Mouse (Mus musculus) embryonic fibroblast, embryonic 13.5 days (primary cell): ENCODE data around the gene 1700016C15Rik. TPM values are rescaled to one million over a fixed set of nuclear protein-coding genes. Genes with fewer than 3 reads are reported as not detected.

Source experiments
- H3K27ac ChIP-seq: 2 replicates; pipeline ENCODE4 v1.5.1; 2012; ENCODE audit warnings: low read length, control low read depth, inconsistent platforms; ENCODE audit not compliant: insufficient read depth
- H3K4me1 ChIP-seq: 2 replicates; pipeline ENCODE4 v1.6.1; 2011; ENCODE audit warnings: low read length; ENCODE audit not compliant: control insufficient read depth, insufficient read depth
- H3K4me3 ChIP-seq: 2 replicates; pipeline ENCODE4 v1.5.1; 2011; ENCODE audit warnings: mild to moderate bottlenecking, control low read depth, low read length; ENCODE audit not compliant: insufficient read depth
- CTCF ChIP-seq: IDR thresholded peaks from 2 replicates; pipeline ENCODE4 v1.5.1; 2011; ENCODE audit warnings: mild to moderate bottlenecking, control low read depth, low read length, moderate library complexity, borderline replicate concordance; ENCODE audit not compliant: insufficient read depth
- POLR2A ChIP-seq: IDR thresholded peaks from 2 replicates; pipeline ENCODE4 v1.6.1; 2011; ENCODE audit warnings: low read depth, mild to moderate bottlenecking, control low read depth, low read length, moderate library complexity
- polyA plus RNA-seq: library from polyadenylated mRNA; stranded (reverse); fragments of >200 nt; gene quantifications from 2 replicates; pipeline ENCODE4 v1.2.4, GENCODE M21; 2011; ENCODE audit warnings: low read depth; ENCODE audit not compliant: missing spikeins, insufficient read length

Gene 1700016C15Rik
- polyA plus RNA-seq, 1 experiment, result not detected

DNA sequence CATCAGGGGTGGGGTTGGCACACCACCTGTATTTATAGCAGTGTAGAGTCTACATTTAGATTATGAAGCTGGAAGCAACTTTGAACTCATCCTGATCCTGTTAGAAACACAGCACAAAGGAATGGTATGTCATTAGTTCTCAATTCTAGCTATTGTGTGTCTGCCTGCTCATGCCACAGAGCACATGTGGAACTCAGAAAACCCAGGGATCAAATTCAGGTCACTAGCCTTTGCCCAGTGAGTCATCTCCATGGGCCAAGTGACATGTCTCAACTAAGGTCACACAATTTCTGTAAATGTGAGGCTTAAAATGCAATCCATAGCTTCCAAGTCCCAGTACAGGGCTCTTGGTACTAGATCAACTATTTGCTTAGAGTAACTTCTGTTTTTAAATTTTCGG is 12.5 kb downstream of the 1700016C15Rik start:
- no peak overlapping the region for H3K4me3 ChIP-seq

DNA sequence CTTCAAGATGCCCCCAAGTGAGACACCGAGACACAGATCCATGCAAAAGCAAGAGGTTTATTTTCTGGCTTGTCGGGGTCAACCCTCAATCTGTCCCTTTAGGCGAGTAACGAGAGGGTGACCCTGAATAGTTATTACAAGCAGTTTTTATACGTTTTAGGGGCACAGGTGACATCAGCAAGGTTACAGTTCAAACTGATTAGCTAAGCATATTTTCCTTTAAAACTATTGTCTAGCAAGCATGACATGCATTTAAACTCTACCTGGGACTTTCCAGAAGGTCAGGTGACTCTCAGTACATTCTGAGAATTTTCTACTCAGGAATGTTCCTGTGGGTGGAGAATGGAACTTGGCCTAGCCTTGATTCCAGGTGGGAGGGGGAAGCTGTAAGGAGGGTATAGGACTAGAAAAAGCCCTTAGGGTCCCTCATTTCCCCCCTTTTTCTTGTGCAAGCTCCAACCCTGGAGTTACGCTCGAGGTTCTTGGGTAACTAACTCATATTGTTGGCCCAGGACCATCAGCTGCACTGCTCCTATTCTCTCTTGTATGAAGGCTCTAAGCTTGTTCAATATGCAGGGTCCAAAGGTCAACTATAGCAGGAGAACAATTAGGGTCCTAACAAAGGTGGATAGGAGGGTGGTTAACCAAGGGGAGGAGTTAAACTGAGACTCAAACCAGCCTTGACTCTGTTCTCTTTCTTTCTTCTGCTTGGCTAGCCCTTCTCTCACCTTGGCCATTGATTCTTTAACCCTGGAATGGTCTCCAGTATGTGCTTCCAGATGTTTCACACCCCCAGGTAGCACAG is 15.1 kb downstream of the 1700016C15Rik start:
- H3K4me1 ChIP-seq, result no peaks in the 10 kb centered on the region
- H3K4me3 ChIP-seq, result no peak overlapping the region
- no peak for TF ChIP-seq CTCF
- no peak for TF ChIP-seq POLR2A
- H3K27ac ChIP-seq, result no peak overlapping the region

More for the DNA sequence above, 12.5 kb downstream of the 1700016C15Rik start:
- Histone ChIP-seq H3K4me1 (no peaks in the 10 kb centered on the region), H3K27ac (no peak overlapping the region)
- TF ChIP-seq POLR2A (no peak), CTCF (no peak)

DNA sequence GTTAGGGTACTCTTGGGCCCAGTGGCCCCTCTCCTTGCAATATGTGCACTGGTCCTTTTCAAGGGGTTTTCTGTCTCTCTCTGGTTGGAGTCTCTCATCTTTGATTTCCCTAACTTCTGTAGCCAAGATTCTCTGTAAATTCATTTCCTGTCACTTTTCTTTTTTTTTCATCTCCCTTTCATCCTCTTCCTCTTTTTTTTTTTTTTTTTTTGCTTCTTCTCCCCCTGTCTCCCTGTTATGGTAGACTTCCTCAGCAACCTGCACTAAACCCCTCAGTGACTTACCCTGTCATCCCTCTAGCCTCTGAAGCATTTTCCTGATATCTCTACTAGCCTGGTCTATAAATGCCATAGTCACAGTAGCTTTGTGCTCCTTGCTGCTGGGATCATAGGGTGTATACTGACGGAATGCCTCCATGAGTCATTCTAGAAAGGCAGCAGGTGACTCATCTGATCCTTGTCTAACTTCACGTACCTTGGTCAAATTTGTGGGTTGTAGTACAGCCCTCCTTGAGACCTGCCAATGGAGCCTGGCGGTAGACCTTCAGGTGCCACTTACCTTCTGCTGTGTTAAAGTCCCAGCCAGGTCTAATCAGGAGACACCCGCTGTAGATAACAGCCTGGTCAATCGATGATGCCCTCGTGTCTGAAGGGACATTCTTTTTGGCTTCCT is 18.4 kb downstream of the 1700016C15Rik start:
- TF ChIP-seq CTCF (no peak), POLR2A (no peak)

DNA sequence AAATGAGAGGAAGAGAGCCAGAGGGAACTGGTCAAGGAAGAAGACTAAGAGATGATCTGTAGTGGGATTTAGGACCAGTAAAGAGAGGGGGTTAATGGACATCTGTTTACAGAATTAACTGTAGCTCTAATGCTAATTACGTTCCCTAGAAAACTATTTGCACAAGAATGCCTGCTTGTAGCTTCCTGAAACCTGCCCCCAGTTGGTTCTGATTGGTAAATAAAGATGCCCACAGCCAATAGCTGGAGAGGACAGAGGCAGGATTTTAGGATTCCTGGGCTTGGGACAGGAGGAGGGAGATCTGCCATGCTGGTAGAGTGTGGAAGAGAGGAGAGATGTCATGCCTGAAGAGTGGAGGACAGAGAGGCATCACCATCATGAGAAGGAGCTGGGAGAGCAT is 23.9 kb downstream of the 1700016C15Rik start:
- no peak for TF ChIP-seq CTCF
- no peak for TF ChIP-seq POLR2A
- no peak overlapping the region for H3K27ac ChIP-seq
- no peaks in the 10 kb centered on the region for H3K4me1 ChIP-seq
- no peak overlapping the region for H3K4me3 ChIP-seq

More for the DNA sequence above, 18.4 kb downstream of the 1700016C15Rik start:
- no peak overlapping the region for H3K27ac ChIP-seq
- H3K4me1 ChIP-seq, result no peaks in the 10 kb centered on the region
- no peak overlapping the region for H3K4me3 ChIP-seq

DNA sequence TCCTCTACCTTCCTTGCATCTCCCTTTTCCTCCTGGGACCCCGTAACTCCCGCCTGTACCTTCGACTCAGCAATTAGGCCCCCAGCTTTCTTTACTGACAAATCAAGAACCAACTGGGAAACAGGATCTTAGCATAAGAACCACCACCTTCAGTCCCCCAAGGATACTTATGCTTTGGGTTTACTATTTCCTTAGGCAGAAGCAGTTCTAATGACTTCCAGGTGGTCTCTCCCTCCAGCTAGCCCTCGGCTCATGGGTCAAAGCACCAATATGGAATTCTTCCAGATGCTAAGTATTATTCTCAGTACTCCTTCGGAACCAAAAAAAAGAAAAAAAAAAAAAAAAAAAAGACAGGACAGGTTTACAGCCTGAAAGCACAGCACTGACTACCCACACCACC is 27.6 kb downstream of the 1700016C15Rik start:
- Histone ChIP-seq H3K4me3 (no peak overlapping the region), H3K27ac (no peak overlapping the region), H3K4me1 (no peaks in the 10 kb centered on the region)
- TF ChIP-seq CTCF (no peak), POLR2A (no peak)

DNA sequence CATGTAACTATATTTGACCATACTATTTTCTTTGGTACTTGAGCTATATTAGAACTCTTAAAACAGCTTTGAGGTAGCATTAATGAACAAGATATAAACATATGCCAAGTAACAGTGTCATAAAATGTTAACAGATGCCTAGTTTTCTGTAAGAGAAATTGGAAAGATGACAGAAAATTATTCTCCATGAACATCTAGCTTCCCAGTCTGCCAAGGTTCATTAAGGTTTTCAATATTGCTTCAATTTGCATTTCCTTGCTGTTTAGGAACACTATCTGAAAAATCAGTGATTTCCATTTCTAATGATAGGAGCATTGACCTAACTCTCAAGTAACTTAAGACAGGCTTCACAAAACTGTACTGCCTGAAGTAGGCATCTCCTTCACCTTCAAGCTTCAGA is 39.3 kb downstream of the 1700016C15Rik start:
- H3K4me1 ChIP-seq, result no peaks in the 10 kb centered on the region; the same call in 1 of the 2 replicates

DNA sequence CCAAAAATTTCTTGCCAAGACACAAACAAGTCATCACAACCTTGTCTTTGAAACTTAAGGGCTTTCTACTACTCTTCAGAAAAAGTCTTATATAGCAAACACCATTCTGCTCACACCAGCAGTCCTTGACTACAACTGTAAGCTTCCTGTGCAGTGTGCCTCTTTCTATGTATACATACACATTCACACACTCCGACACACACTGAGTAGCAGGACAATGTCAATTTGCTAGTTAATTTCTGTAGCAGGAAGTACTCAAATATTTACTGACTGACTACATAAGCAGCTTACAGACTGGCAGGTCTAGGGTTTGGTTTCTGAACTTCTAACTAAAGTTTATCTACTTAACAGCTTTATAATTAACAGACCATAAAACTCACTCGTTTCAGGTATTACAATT is 47.8 kb downstream of the 1700016C15Rik start:
- no peak overlapping the region for H3K27ac ChIP-seq
- TF ChIP-seq CTCF, result no peak
- TF ChIP-seq POLR2A, result no peak
- no peak overlapping the region for H3K4me3 ChIP-seq

More for the DNA sequence above, 39.3 kb downstream of the 1700016C15Rik start:
- Histone ChIP-seq H3K4me3 (no peak overlapping the region), H3K27ac (no peak overlapping the region)
- no peak for TF ChIP-seq CTCF
- TF ChIP-seq POLR2A, result no peak

DNA sequence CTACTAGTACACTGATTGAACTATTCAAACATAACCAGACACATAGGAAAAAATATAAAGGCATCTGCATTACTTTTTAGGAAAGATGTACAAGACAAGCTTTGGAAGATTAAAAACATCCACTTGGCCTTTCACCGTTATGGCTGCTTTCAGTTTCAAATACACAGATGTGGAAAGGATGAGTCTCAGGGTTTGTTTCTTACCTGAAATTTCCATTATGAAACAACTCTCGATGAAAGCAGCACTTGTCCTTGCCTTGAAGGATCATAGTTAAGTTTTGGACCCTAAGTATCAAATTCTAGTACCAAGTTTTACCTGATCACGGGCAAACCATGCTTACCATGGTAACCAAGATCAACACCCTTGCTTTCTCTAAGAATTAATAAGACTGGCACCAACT is 63.2 kb downstream of the 1700016C15Rik start:
- no peak overlapping the region for H3K27ac ChIP-seq
- no peak for TF ChIP-seq POLR2A
- no peak for TF ChIP-seq CTCF
- no peak overlapping the region for H3K4me3 ChIP-seq
- peaks cover 2% of the 10 kb centered on the region for H3K4me1 ChIP-seq

More for the DNA sequence above, 47.8 kb downstream of the 1700016C15Rik start:
- H3K4me1 ChIP-seq, result peaks cover 2% of the 10 kb centered on the region; the same call in 1 of the 2 replicates

DNA sequence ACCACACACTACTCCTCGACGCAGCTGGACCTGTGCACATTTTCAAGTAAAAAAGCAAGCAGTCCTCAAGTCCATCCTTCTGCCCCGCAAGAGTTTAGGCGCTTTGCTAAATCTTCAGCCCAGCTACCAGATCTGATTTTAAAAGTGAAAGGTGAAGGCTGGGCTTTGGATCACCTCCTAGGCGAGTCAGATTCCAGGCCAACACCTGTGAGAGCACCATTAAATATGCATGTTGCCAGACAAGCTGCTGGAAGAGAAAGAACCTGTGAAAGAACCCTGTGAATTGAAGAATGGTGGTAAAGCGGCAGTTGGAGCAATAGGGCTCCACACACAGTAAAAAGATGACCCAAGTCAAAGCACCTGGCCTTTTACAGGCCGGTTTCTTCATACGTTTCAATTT is 65.3 kb downstream of the 1700016C15Rik start:
- Histone ChIP-seq H3K27ac (no peak overlapping the region), H3K4me1 (peaks cover 2% of the 10 kb centered on the region), H3K4me3 (peak overlapping the region; percentile 94)
- no peak for TF ChIP-seq POLR2A
